Mouse (Mus musculus): ENCODE results near the gene Ddx52.

Ddx52 gene

GRCm38 (mm10) chr11:83941950-83942840 lies at the start of gene Ddx52:
Ddx52 (plus strand) TSS chr11:83942062.
- peak; percentile 92 for DNase-seq

- DNase-seq: no peak
These were observed 48.5 kb upstream of the Ddx52 start for GRCm38 (mm10) chr11:83893325-83893724.

- no peak for DNase-seq
These were observed 45.1 kb upstream of the Ddx52 start for GRCm38 (mm10) chr11:83896430-83897410.

- DNase-seq: no peak
These were observed 44.3 kb upstream of the Ddx52 start for GRCm38 (mm10) chr11:83897569-83897968.

GRCm38 (mm10) chr11:83902812-83903211 lies 39.0 kb upstream of the Ddx52 start:
- no peak for DNase-seq

GRCm38 (mm10) chr11:83905756-83906155 lies 36.1 kb upstream of the Ddx52 start:
- no peak for DNase-seq

- no peak for DNase-seq
These were observed 33.5 kb upstream of the Ddx52 start for GRCm38 (mm10) chr11:83908376-83908775.

- DNase-seq: no peak
These were observed 28.0 kb upstream of the Ddx52 start for GRCm38 (mm10) chr11:83913824-83914311.

GRCm38 (mm10) chr11:83914501-83914900 lies 27.4 kb upstream of the Ddx52 start:
- DNase-seq: no peak

GRCm38 (mm10) chr11:83922600-83922999 lies 19.3 kb upstream of the Ddx52 start:
- no peak for DNase-seq

GRCm38 (mm10) chr11:83927097-83927496 lies 14.8 kb upstream of the Ddx52 start:
- peak; percentile 45 for DNase-seq

- no peak for DNase-seq
These were observed 9.3 kb upstream of the Ddx52 start for GRCm38 (mm10) chr11:83932506-83933106.

- no peak for DNase-seq
These were observed 8.5 kb upstream of the Ddx52 start for GRCm38 (mm10) chr11:83933376-83933775.

- peak; percentile 73 for DNase-seq
These were observed 5.7 kb upstream of the Ddx52 start for GRCm38 (mm10) chr11:83935986-83936665.

GRCm38 (mm10) chr11:83938556-83938955 lies 3.3 kb upstream of the Ddx52 start:
- no peak for DNase-seq

GRCm38 (mm10) chr11:83956822-83957221 lies 15.0 kb downstream of the Ddx52 start:
- no peak for DNase-seq

- no peak for DNase-seq
These were observed 20.1 kb downstream of the Ddx52 start for GRCm38 (mm10) chr11:83961983-83962382.

- DNase-seq: peak; percentile 92
These were observed 22.4 kb downstream of the Ddx52 start, which contains the start of gene Synrg for GRCm38 (mm10) chr11:83963991-83964921. Synrg (plus strand) TSS chr11:83964428.

- peak; percentile 70 for DNase-seq
These were observed 25.8 kb downstream of the Ddx52 start for GRCm38 (mm10) chr11:83967436-83968204.

- DNase-seq: peak; percentile 14
These were observed 26.3 kb downstream of the Ddx52 start for GRCm38 (mm10) chr11:83968205-83968575.
